Mouse (Mus musculus) gastrocnemius, postnatal 14 days (tissue): Measurements from ENCODE around the gene Tmprss11e. TPM values are rescaled to one million over a fixed set of nuclear protein-coding genes. Genes with fewer than 3 reads are reported as not detected.

Source experiments
- DNase-seq: peaks from one replicate; pipeline ENCODE4 v3.0.0; 2021; ENCODE audit warnings: mixed read lengths
- intact Hi-C: fragments of 180-260 bp; cut with DNase I; formaldehyde crosslinking; loops from one replicate; pipeline ENCODE4 v1.15.1; 2025; ENCODE audit warnings: low total_unique reads
- total RNA-seq, 2 experiments: library from RNA; stranded (reverse); gene quantifications; 2 replicates each; pipeline ENCODE4 v1.2.3; 2021

Gene Tmprss11e
- total RNA-seq, 2 experiments from 2014 or later: not detected

DNA sequence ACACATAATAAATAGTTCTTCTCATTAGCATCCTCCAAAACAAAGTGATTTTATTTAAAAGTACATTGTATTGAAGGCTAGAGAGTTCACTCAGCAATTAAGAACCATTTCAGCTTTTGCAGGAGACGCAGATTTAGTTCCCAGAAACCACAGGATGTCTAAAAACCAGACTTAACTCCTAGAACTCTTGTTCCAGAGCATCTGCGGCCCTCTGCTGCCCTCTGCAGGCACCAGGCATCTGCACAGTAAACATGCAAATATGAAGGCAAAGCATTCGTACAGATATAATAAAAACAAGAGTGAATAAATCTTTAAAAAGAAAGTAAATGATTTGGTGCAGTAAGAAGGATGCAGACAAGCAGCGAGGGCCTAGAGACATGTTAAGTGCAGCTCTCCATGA, 60.9 kb downstream of the Tmprss11e start:
- intact Hi-C loops: no loop called here
- DNase-seq: peak; percentile 41

DNA sequence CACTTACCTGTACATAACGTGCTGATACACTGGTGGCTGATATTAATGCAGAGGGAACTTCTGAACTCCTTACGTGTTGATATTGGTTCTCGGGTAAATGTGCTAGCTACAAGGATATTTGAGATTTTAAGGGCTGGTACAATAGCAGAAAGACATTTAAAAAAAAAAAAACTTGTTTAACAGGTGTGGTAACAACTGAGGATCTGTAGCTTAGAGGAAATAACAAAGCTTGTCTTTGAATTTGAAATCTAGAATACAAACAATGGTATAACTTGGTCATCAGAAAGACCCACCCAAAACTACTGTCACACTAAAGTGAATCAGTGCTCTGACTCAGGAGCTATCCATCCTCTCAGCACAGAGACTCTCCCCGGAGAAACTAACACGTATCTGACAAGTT, 69.4 kb downstream of the Tmprss11e start, which contains the start of gene Tmprss11b:
Tmprss11b (minus strand) TSS at position 101 of the 400 bp plus-strand sequence.
- no peak for DNase-seq
- intact Hi-C loops: no loop called here

Other genes with a start within 250 kb of the Tmprss11e start
- not detected for gene Tmprss11g, start 227.2 kb downstream of the Tmprss11e start, total RNA-seq
- gene Tmprss11f, start 113.4 kb downstream of the Tmprss11e start, total RNA-seq: not detected
- gene Tmprss11b, start 69.5 kb downstream of the Tmprss11e start, total RNA-seq: not detected
- gene Ythdc1, start 58.4 kb upstream of the Tmprss11e start, total RNA-seq: 10 to 100 TPM; 22.6 to 24.9 TPM
- gene Ugt2b34, start 161.1 kb upstream of the Tmprss11e start, total RNA-seq: not detected
- gene Ugt2b1, start 180.7 kb upstream of the Tmprss11e start, total RNA-seq: not detected